Mouse (Mus musculus) forebrain, embryonic 14.5 days (tissue): ENCODE measurements around the gene Mgrn1. TPM values are rescaled to one million over a fixed set of nuclear protein-coding genes. Genes with fewer than 3 reads are reported as not detected.

Experiments used
- ATAC-seq: fragments of 200-750 bp; cut with Nextera tagmentation; 2 replicates; pipeline ENCODE4 v1.8.0; 2017; ENCODE audit warnings: mild to moderate bottlenecking, moderate library complexity
- DNase-seq: peaks from one replicate; pipeline ENCODE4 v3.0.0-alpha.2; 2015; ENCODE audit warnings: low spot score
- H3K27ac ChIP-seq: fragments of 300-500 bp; sonication (generic); 2 replicates; pipeline ENCODE4 v1.5.1; 2014; ENCODE audit warnings: low read depth, mild to moderate bottlenecking, control low read depth, low read length, moderate library complexity
- H3K27me3 ChIP-seq: fragments of 300-500 bp; sonication (generic); replicated peaks from 2 replicates; pipeline ENCODE4 v1.6.1; 2014; ENCODE audit warnings: low read length, control low read depth, mixed read lengths; ENCODE audit not compliant: control insufficient read depth, insufficient read depth
- H3K36me3 ChIP-seq: fragments of 300-500 bp; sonication (generic); 2 replicates; pipeline ENCODE4 v1.6.1; 2014; ENCODE audit warnings: low read length, control low read depth; ENCODE audit not compliant: control insufficient read depth, insufficient read depth
- H3K4me1 ChIP-seq: fragments of 300-500 bp; sonication (generic); 2 replicates; pipeline ENCODE4 v1.6.1; 2014; ENCODE audit warnings: antibody characterized with exemption, low read length, control low read depth; ENCODE audit not compliant: control insufficient read depth, insufficient read depth
- H3K4me2 ChIP-seq: fragments of 300-500 bp; sonication (generic); 2 replicates; pipeline ENCODE4 v1.6.1; 2014; ENCODE audit warnings: mild to moderate bottlenecking, control low read depth, low read length
- H3K4me3 ChIP-seq: fragments of 300-500 bp; sonication (generic); 2 replicates; pipeline ENCODE4 v1.5.1; 2014; ENCODE audit warnings: low read depth, low read length, control low read depth
- H3K9ac ChIP-seq: fragments of 300-500 bp; sonication (generic); 2 replicates; pipeline ENCODE4 v1.6.1; 2014; ENCODE audit warnings: mild to moderate bottlenecking, low read length, control low read depth, moderate library complexity
- H3K9me3 ChIP-seq: fragments of 300-500 bp; sonication (generic); replicated peaks from 2 replicates; pipeline ENCODE4 v1.6.1; 2016; ENCODE audit warnings: low read length, control low read depth, mixed read lengths; ENCODE audit not compliant: control insufficient read depth
- WGBS: fragments of 180-500 bp; shearing (Covaris S2); extraction: QIAGEN DNeasy Blood & Tissue Kit; methylation state at CpG from one replicate; pipeline ENCODE4 v1.1.7; 2014; 5-methylcytosine and 5-hydroxymethylcytosine counted together
- polyA plus RNA-seq: library from polyadenylated mRNA; unstranded; fragments of >200 nt; fragmentation: Nextera tagmentation; extraction: Ambion mirVana; gene quantifications from 2 replicates; pipeline ENCODE4 v1.2.1, GENCODE M21; 2014

Mgrn1 gene
- polyA plus RNA-seq, 1 experiment from 2014 or later, result 85.3 TPM

GRCm38 (mm10) chr16:4922481-4922880, 36.4 kb downstream of the Mgrn1 start:
- ATAC-seq, result no peak

GRCm38 (mm10) chr16:4923996-4924395, 37.9 kb downstream of the Mgrn1 start:
- Histone ChIP-seq H3K4me1 (no peaks in the 10 kb centered on the region), H3K4me3 (no peak overlapping the region), H3K27me3 (no peaks in the 10 kb centered on the region), H3K9me3 (no peaks in the 10 kb centered on the region), H3K27ac (no peak overlapping the region), H3K9ac (no peak overlapping the region), H3K36me3 (peaks cover 86% of the 10 kb centered on the region), H3K4me2 (no peak overlapping the region)
- DNase-seq, result no peak
- WGBS, result 93% methylated on average over 5 of the region's 5 CpGs
- no peak for ATAC-seq

More at GRCm38 (mm10) chr16:4922481-4922880, 36.4 kb downstream of the Mgrn1 start:
- Histone ChIP-seq H3K9ac (no peak overlapping the region), H3K36me3 (peaks cover 77% of the 10 kb centered on the region), H3K4me2 (no peak overlapping the region), H3K9me3 (no peaks in the 10 kb centered on the region), H3K27ac (no peak overlapping the region), H3K4me1 (no peaks in the 10 kb centered on the region), H3K27me3 (no peaks in the 10 kb centered on the region), H3K4me3 (no peak overlapping the region)
- no peak for DNase-seq
- WGBS, result 94% methylated on average over 6 of the region's 6 CpGs

GRCm38 (mm10) chr16:4927967-4928366, 41.9 kb downstream of the Mgrn1 start:
- Histone ChIP-seq H3K4me3 (no peak overlapping the region), H3K4me2 (no peak overlapping the region), H3K27me3 (no peaks in the 10 kb centered on the region), H3K9me3 (no peaks in the 10 kb centered on the region), H3K9ac (no peak overlapping the region), H3K4me1 (no peaks in the 10 kb centered on the region), H3K36me3 (peaks cover 96% of the 10 kb centered on the region), H3K27ac (no peak overlapping the region)
- no peak for ATAC-seq
- 93% methylated on average over 7 of the region's 7 CpGs for WGBS
- no peak for DNase-seq

GRCm38 (mm10) chr16:4928474-4928873, 42.4 kb downstream of the Mgrn1 start:
- Histone ChIP-seq H3K36me3 (peaks cover 96% of the 10 kb centered on the region), H3K27me3 (no peaks in the 10 kb centered on the region), H3K27ac (no peak overlapping the region), H3K4me3 (no peak overlapping the region), H3K9ac (no peak overlapping the region), H3K9me3 (no peaks in the 10 kb centered on the region), H3K4me2 (no peak overlapping the region), H3K4me1 (no peaks in the 10 kb centered on the region)
- DNase-seq, result no peak
- ATAC-seq, result no peak
- 87% methylated on average over 2 of the region's 2 CpGs for WGBS

GRCm38 (mm10) chr16:4932429-4932828, 46.4 kb downstream of the Mgrn1 start:
- Histone ChIP-seq H3K4me1 (no peaks in the 10 kb centered on the region), H3K9ac (no peak overlapping the region), H3K27me3 (no peaks in the 10 kb centered on the region), H3K4me3 (no peak overlapping the region), H3K4me2 (no peak overlapping the region), H3K36me3 (peaks cover 89% of the 10 kb centered on the region), H3K27ac (no peak overlapping the region), H3K9me3 (no peaks in the 10 kb centered on the region)
- 80% methylated on average over 3 of the region's 3 CpGs for WGBS
- ATAC-seq (no peak), DNase-seq (no peak)

GRCm38 (mm10) chr16:4935430-4935829, 49.4 kb downstream of the Mgrn1 start:
- H3K4me3 ChIP-seq, result no peak overlapping the region
- no peak overlapping the region for H3K27ac ChIP-seq
- peaks cover 4% of the 10 kb centered on the region; the same call in 1 of the 2 replicates for H3K4me1 ChIP-seq
- no peak overlapping the region for H3K4me2 ChIP-seq
- H3K9me3 ChIP-seq, result no peaks in the 10 kb centered on the region
- ATAC-seq (no peak), DNase-seq (no peak)
- peaks cover 67% of the 10 kb centered on the region for H3K36me3 ChIP-seq
- WGBS, result 98% methylated on average over 31 of the region's 31 CpGs
- H3K27me3 ChIP-seq, result no peaks in the 10 kb centered on the region
- H3K9ac ChIP-seq, result no peak overlapping the region

- Histone ChIP-seq H3K36me3 (peaks cover 67% of the 10 kb centered on the region), H3K4me3 (no peak overlapping the region), H3K4me1 (peaks cover 4% of the 10 kb centered on the region; the same call in 1 of the 2 replicates), H3K27me3 (no peaks in the 10 kb centered on the region), H3K4me2 (no peak overlapping the region), H3K27ac (no peak overlapping the region), H3K9ac (no peak overlapping the region), H3K9me3 (no peaks in the 10 kb centered on the region)
- WGBS, result 92% methylated on average over 10 of the region's 10 CpGs
- ATAC-seq (no peak), DNase-seq (no peak)
Measured at GRCm38 (mm10) chr16:4935931-4936703, 50.1 kb downstream of the Mgrn1 start.

GRCm38 (mm10) chr16:4937351-4938190, 51.5 kb downstream of the Mgrn1 start:
- Histone ChIP-seq H3K27ac (no peak overlapping the region), H3K9me3 (no peaks in the 10 kb centered on the region), H3K4me2 (no peak overlapping the region), H3K4me3 (no peak overlapping the region), H3K27me3 (no peaks in the 10 kb centered on the region), H3K36me3 (peaks cover 67% of the 10 kb centered on the region), H3K9ac (no peak overlapping the region), H3K4me1 (peaks cover 4% of the 10 kb centered on the region; the same call in 1 of the 2 replicates)
- ATAC-seq (no peak), DNase-seq (no peak)
- 96% methylated on average over 8 of the region's 8 CpGs for WGBS
